Mouse (Mus musculus) olfactory bulb, adult 2 months (tissue): Measurements from ENCODE around the gene Pipox.

Source experiments
- CTCF ChIP-seq: fragments of 200-500 bp; IDR thresholded peaks from 2 replicates; pipeline ENCODE4 v1.5.1; 2012; ENCODE audit warnings: low read depth, mild to moderate bottlenecking, low read length, moderate library complexity; ENCODE audit not compliant: insufficient read depth
- POLR2A ChIP-seq: fragments of 200-500 bp; IDR thresholded peaks from 2 replicates; pipeline ENCODE4 v1.6.1; 2012; ENCODE audit warnings: mild to moderate bottlenecking, low read depth, low read length, moderate library complexity; ENCODE audit not compliant: insufficient read depth

DNA sequence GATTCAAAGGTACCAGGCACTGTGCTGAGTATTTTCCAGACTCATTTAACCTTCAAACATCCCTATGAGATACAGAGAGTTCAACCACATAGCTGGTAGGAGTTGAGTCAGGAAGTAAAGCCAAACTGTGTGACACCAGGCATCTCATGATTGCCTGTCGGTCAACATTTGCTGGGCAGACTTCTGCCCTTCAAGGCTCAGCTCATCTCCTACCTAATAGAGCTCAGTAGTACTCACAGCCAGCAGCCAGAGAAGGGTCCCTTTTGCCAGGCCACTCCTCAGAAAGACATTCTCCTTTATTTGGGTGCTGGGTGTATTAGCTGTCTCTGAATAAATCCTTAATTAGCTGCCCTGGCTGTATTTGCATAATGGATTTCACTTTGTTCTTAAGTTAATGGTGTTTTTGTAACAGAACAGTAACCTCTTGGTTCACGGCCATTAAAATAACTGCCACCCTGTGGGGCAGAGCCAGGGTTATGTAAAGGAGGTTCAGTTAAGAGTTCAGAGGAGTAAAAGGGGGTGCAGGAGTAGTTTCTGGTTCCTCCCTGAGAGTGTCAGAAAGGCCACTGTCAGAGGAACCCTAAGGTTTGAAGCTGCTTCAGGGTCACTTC is 3.1 kb downstream of the Pipox start:
- TF ChIP-seq CTCF (no peak), POLR2A (no peak)
